Mouse (Mus musculus) urinary bladder, adult 18-20 months (tissue): ENCODE results near the gene Hist1h1a.
"Not testable (repeated sequence)": the region's sequence is repeated elsewhere in the genome, so short reads cannot be mapped to it uniquely, and the experiment has no call there.

ENCODE experiments used
- DNase-seq, 2 experiments: peaks; one replicate each; pipeline ENCODE4 v3.0.0; 2022; ENCODE audit warnings: low spot score in 2 of 2, mixed read lengths in 2 of 2

The Hist1h1a gene

DNA sequence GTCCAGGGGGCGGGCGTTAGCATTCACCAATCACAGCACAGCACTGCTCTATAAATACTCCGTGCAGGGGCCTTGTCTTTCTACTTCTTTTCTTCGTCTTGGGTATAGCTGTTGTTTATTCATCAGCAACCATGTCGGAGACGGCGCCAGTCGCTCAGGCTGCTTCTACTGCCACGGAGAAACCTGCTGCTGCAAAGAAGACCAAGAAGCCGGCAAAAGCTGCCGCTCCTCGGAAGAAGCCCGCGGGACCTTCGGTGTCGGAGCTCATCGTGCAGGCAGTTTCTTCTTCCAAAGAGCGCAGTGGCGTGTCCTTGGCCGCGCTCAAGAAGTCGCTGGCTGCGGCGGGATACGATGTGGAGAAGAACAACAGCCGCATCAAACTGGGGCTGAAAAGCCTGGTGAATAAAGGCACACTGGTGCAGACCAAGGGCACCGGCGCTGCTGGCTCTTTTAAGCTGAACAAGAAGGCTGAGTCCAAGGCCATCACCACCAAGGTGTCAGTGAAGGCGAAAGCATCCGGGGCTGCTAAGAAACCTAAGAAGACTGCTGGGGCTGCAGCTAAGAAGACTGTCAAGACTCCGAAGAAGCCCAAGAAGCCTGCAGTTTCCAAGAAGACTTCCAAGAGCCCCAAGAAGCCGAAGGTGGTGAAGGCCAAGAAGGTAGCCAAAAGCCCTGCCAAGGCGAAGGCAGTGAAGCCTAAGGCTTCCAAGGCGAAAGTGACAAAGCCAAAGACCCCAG is at the start of gene Hist1h1a:
Gene Hist1h1a, plus strand, starts transcription at position 81 of the 738 bp plus-strand sequence.
- DNase-seq, result peak; percentile 68 to 73

GRCm38 (mm10) chr13:23716261-23717042 is 47.0 kb upstream of the Hist1h1a start:
- DNase-seq, result no peak

GRCm38 (mm10) chr13:23717176-23717575 is 46.3 kb upstream of the Hist1h1a start:
- DNase-seq, result no peak

DNA sequence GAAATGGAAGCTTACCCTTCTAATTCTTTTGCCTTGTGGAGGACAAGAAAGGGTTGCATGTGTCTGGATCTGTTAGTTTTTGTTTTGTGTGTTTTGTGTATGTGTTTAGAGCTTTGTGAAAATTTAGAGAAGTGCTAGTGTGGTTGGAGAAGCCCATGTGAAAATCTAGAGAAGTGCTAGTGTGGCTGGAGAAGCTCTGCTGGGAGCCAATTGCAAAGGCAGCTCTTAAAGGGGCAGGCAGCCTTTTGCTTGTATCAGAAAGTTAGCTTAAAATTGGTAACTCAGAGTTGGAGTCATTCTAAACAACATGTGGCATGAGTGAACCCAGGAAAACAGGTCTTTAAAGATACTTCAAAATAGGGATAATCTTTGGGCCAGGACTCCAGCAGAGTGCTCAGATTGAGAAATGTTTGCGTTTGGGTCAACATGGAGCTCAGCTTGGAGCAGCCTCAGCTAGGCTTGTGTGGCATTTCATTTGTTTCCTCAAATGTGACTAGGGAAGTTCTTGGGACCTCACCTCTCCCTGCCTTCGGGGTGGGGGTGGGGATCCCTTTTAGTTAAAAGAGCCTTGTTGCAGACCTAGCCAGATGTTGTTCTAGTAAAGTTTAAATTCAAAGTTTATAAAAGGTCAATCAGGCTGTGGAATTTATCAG is 45.7 kb upstream of the Hist1h1a start:
- DNase-seq, result not testable (repeated sequence)

GRCm38 (mm10) chr13:23724239-23724638 is 39.2 kb upstream of the Hist1h1a start:
- no peak for DNase-seq

DNA sequence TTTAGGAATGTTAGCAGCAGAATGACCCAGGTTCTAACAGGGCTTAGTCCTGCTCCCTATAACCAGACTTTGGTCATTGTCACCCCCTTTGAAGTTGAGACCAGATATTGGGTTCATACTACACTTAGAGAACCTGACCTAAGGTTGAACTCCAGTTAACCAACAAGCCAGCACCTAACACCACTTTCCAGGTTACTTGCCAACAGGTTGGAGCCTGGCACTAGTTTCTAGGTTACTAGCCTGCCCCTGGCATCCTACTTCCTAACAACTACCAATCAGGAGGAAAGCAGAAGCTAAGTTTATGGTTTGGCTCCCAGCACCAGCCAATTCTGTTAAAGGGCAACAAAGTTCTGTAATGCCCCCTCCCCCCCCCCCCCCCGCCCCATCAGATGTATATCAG is 38.3 kb upstream of the Hist1h1a start:
- no peak for DNase-seq

DNA sequence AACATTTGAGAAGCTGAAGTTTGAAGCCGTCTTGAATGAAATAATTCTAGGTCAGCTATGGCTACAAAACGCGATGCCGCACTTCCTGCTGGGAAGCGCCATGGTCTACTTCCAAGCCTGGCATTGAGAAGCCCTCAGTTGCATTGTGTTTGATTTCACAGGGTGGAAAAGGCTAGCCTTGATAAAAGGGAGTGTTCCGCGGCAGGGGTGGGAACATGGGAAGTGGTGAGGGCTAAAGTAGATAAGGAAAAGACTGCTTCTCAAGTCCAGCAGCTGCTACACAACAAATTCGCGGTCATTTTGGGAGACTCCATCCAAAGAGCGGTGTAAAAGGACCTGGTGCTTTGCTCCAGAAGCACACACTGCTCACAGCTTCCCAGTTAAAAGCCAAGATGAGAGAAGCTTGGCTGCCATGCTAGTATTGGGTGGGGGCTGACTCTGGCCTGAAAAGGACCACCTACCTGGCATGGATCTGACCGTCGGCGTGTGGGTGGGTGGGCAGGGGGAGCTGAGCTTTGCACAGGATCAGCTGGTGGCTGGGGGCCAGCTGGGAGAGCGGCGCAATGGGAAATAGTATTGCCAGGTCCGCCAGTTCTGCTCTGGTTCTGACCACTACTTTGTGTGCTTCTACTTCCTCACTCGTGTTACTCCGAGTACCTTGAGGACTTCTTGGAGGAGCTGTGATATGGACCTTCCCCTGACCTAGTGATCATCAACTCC is 34.8 kb upstream of the Hist1h1a start:
- DNase-seq, result no peak

- no peak for DNase-seq
These were observed 34.3 kb upstream of the Hist1h1a start for GRCm38 (mm10) chr13:23729192-23729525.

GRCm38 (mm10) chr13:23729706-23730105 is 33.8 kb upstream of the Hist1h1a start:
- DNase-seq, result no peak

- DNase-seq, result peak in 1 of 2 experiments; percentile 48
These were observed 33.0 kb upstream of the Hist1h1a start for GRCm38 (mm10) chr13:23730479-23730878.

DNA sequence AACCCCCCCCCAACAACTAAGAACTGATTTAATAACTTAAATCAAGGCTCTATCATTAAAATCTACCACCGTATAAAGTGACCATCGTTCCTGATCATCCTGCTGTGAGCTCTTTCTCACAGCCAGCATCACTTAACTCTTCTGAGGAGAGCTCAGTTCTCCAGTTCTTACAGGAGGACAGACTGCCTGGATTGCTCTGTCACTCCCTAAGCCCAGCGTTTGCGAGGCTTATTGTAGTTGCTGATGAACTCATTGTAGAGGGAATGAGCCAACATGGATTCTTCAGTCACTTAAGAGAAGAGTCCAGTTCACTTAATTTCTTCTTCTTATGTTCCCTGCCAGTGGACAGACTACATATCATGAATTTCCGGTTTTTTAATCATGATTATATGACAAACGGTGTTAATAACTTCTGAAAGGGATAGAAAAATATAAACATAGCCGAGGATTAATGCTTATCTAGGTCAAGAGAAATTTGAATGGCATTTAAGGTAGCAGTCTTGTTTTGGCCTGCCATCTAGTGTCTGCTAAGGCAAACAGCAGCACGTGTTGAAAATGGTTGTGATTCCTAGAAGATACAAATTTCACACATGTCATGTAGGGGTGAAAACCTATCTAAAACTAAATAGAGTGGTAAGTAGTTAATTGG is 31.2 kb upstream of the Hist1h1a start:
- DNase-seq, result no peak

GRCm38 (mm10) chr13:23737091-23737490 is 26.4 kb upstream of the Hist1h1a start:
- no peak for DNase-seq

DNA sequence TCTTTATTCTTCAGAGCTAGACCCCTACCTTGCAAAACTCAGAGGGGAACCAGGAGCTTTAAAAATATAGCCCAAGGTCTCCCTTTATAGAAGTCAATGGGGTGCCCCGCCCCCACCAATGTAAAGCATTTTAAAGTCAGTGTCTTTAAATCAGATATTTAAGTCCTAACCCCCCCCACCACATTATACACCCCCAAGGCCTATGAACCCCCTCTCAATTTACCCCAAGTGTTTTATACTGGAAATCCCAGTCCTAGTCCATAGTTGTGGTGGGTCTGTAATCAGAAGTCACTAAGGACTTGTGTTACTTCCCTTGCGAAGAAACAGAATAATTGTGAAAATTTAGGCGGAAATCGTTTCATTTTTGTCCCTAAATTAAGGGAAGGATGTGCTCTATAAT is 25.4 kb upstream of the Hist1h1a start:
- no peak for DNase-seq

GRCm38 (mm10) chr13:23738677-23739068 is 24.8 kb upstream of the Hist1h1a start, which contains the start of gene Hist1h1c:
Gene Hist1h1c (plus strand): TSS chr13:23738808.
- peak; percentile 84 to 91 for DNase-seq

DNA sequence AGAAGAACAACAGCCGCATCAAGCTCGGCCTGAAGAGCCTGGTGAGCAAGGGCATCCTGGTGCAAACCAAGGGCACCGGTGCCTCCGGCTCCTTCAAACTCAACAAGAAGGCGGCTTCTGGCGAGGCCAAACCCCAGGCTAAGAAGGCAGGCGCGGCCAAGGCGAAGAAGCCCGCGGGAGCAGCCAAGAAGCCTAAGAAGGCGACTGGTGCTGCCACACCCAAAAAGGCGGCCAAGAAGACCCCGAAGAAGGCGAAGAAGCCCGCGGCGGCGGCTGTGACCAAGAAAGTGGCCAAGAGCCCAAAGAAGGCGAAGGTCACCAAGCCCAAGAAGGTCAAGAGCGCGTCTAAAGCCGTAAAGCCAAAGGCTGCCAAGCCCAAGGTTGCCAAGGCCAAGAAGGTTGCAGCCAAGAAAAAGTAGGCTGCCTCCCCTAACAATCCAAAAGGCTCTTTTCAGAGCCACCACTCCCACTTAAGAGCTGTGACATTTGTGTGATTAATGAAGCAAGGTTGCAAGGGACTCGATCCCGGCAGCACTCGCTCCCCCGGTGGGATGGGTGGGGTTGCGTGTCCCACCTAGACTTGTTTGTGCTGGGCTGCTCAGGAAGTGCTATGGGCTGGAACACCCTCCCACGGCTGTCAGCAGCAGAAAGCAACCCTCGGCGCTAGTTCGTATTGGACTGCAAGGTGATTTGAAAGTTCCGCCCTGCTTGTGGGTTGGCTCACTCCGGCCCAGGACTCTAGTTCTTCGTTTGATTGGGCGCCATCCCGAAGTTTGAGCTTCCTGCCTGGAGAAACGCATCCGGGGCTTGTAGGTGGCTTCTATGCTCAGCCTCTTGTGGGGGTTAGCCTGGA is 24.2 kb upstream of the Hist1h1a start:
- peak; percentile 79 to 95 for DNase-seq

- DNase-seq, result no peak
These were observed 23.6 kb upstream of the Hist1h1a start for GRCm38 (mm10) chr13:23739922-23740252.

DNA sequence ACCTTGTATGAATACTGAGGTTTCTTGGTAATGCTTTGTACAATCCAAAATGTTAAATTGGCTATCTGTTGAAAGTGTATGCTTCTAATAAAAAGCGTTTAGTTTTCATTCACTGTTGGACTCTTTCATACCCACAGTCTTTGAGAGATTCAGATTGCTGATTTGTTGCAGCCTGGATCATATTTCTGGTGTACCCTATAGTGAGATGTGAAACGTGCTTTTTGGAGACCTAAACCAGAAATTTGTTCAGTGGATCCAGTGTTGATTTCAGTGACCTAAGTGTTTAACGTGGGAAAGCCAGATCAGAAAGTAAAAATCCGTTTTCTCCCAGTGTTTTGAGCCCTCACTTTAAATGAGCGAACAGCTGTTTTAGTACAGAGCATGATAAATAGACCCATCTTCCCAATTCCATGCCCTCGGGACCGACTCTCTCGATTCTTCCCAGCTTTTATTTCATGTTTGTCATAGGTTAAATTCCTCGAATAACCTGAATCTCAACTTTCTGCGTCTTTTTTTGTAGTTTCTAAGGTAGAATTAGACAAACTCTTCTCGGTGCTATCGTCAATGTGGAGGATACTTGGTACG is 23.1 kb upstream of the Hist1h1a start:
- no peak for DNase-seq

GRCm38 (mm10) chr13:23740910-23741309 is 22.6 kb upstream of the Hist1h1a start:
- no peak for DNase-seq

- DNase-seq, result no peak
These were observed 21.5 kb upstream of the Hist1h1a start for GRCm38 (mm10) chr13:23742007-23742406.

GRCm38 (mm10) chr13:23743215-23743614 is 20.3 kb upstream of the Hist1h1a start:
- no peak for DNase-seq
